Mouse (Mus musculus): ENCODE measurements around the gene Kcnmb4. TPM values are rescaled to one million over a fixed set of nuclear protein-coding genes. Genes with fewer than 3 reads are reported as not detected.

Kcnmb4 gene
- total RNA-seq, 2 experiments from 2014 or later, result 0.66 to 10.4 TPM

DNA sequence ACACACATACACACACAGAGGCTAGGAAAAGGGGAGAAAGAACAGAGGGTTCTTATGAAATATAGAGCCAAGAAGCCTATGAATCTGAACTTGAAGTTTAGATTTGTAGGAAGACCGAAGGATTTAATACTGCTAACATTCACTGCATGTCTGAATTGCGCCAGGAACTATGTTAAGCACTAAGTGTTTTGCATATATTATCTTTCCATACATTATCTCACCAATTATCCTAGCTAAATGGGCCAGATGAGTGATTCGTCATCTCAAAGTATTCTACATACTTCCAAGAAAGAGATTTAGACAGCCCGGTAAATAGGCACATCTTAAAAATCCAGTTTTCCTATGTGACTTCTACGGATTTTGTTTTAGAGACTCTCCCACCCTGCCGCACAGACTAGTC lies 68.7 kb downstream of the Kcnmb4 start:
- DNase-seq (ENCODE audit: low spot score in 2 of 2), result no peak

DNA sequence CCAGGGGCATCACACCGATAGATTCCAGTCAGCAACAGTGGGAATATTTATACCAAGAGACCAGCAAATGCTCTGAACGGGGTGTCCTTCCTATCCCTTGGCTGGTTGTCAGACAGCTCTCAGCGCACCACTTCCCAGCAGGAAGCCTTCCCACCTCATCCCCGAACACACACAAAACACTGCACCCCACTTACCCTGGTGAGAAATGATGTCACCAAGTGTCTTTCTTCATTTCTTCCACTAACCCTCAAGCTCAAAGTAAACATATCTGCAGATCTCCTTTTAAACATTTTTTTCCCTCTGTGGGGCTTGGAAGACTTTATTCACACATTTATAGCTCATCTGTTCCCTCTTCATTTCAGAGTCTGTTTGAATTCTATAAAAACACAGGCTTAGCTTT lies 70.0 kb downstream of the Kcnmb4 start:
- DNase-seq (ENCODE audit: low spot score in 2 of 2), result no peak

DNA sequence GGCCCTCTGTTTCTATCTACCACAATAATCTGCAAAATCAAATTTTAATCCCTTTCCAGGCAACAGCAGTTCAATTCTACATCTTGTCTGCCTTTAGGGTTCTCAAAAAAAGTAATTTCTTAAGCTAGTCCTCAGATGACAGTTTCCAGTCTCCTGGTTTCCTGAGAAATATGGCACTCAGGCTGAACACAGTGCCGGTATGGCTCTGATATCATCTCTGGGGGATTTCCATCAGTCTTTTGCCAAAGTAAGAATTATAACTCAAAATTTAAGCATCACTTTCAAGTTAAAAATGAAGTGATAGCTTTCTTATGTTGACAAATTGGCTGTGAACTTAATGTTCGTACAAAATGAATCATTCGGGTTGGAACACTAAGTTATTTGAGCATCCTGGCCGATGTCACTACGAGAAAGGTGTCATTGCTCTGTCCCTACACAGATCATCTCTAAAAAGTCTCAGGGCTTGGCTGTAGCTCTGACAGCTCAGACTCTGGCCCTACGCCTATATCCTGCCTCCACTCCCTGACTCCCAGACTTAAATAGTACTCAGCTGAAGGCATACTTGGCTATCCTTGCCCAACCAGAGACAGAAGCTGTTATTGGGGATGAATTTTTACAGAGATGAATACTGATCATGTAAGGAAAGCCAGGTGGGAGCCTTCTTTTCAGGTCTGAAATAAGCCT lies 70.8 kb downstream of the Kcnmb4 start:
- DNase-seq (ENCODE audit: low spot score in 2 of 2), result no peak

DNA sequence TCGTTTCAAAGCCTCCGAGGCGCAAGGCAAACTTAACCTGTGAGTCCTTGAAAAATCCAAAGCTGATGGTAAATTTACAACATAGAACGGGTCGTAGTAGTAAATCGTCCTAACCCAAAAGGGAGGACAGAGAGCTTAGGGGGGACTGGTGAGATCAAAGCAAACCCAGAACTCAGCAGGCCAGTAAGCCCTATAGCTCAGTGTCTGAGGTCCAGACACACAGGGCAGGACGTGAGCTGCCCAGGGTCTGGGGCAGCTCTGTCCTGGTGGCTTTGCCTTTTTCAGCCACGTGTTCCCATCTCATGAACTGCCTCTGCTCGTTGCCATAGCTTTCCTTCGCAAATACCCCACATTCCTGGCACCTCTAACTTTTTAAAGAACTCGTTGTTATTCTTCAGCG lies 75.7 kb downstream of the Kcnmb4 start:
- DNase-seq (ENCODE audit: low spot score in 2 of 2), result no peak

GRCm38 (mm10) chr10:116397573-116397972 lies 76.1 kb downstream of the Kcnmb4 start:
- no peak for DNase-seq (ENCODE audit: low spot score in 2 of 2)

- no peak for DNase-seq (ENCODE audit: low spot score in 2 of 2)
Measured at GRCm38 (mm10) chr10:116396966-116397365, 76.7 kb downstream of the Kcnmb4 start.

DNA sequence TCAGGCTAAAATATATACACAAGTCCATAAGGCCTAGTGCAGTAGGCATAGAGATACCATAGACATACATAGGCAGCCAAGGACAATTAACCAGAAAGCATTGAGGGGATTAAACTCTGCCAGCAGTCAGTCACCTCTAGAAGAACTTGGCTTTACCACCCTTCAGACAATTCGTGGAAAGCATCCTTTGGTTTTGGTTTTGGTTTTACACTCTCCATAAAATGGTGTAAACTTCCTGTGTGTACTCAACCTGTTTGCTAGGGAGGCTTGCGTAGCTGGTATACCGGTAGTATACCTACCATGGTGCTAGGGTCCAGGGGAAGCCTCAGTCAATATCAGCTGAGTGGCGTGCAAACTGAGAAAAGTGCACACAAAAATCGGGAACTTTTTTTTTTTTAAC lies 77.4 kb downstream of the Kcnmb4 start:
- DNase-seq (ENCODE audit: low spot score in 2 of 2), result no peak

- DNase-seq (ENCODE audit: low spot score in 2 of 2), result peak in 1 of 2 experiments; percentile 25
Measured at GRCm38 (mm10) chr10:116394585-116394984, 79.1 kb downstream of the Kcnmb4 start.

GRCm38 (mm10) chr10:116393790-116394475 lies 79.7 kb downstream of the Kcnmb4 start:
- peak in 1 of 2 experiments; percentile 25 for DNase-seq (ENCODE audit: low spot score in 2 of 2)

GRCm38 (mm10) chr10:116388840-116389239 lies 84.8 kb downstream of the Kcnmb4 start:
- no peak for DNase-seq (ENCODE audit: low spot score in 2 of 2)

- DNase-seq (ENCODE audit: low spot score in 2 of 2), result no peak
Measured at GRCm38 (mm10) chr10:116386391-116386885, 87.2 kb downstream of the Kcnmb4 start.

GRCm38 (mm10) chr10:116384401-116384800 lies 89.3 kb downstream of the Kcnmb4 start:
- no peak for DNase-seq (ENCODE audit: low spot score in 2 of 2)

GRCm38 (mm10) chr10:116382826-116383685 lies 90.6 kb downstream of the Kcnmb4 start:
- DNase-seq (ENCODE audit: low spot score in 2 of 2), result no peak

DNA sequence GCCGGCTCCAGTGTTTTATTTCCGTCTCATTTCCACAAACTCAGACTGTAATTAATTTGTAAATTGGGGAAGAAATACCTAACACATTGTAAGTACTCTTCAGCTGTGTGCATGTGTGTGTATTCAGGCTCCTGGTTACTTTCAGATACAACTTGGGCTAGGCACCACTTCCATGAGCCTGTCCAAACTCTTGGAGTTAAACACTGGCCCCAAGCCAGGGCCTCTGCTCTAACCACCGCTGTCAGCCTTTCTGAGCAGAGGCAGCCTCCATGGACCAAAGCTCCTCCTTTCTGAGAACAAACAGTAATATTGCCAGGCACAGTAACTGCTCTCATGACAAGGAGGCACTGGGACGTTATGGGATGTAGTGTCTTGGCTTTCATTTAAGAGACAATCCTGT lies 96.8 kb downstream of the Kcnmb4 start:
- DNase-seq (ENCODE audit: low spot score in 2 of 2), result no peak

DNA sequence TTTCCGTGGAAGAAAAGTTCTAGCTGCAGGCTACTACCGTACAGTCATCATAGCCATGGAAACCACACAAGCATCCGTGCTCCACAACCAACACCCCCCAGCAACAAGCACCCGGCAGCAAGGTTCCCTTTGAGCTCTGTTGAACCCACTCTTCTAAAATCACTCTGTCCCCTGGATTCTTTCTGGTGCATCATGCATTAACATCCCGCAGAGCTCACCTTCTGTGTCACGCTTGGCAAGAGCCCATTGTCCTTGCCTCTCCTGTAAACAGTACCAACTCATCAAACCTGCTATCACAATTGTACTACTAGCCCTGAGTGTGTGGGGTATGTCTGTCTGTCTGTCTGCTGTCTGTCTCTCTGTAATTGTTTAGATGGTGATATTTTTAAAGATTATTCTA lies 99.6 kb downstream of the Kcnmb4 start:
- no peak for DNase-seq (ENCODE audit: low spot score in 2 of 2)

GRCm38 (mm10) chr10:116370991-116371725 lies 102.5 kb downstream of the Kcnmb4 start:
- no peak for DNase-seq (ENCODE audit: low spot score in 2 of 2)

Other genes with a start within 250 kb of the Kcnmb4 start
- gene Ptprb, start 198.4 kb downstream of the Kcnmb4 start, total RNA-seq (2021), result 10 to 100 TPM; 34.6 to 34.8 TPM
- gene Cnot2, start 107.6 kb upstream of the Kcnmb4 start, total RNA-seq (2021), result 10 to 100 TPM; 64.5 to 73.8 TPM